Mouse (Mus musculus): ENCODE results near the gene Nacc2. TPM values are rescaled to one million over a fixed set of nuclear protein-coding genes. Genes with fewer than 3 reads are reported as not detected.

The Nacc2 gene
- polyA plus RNA-seq, 1 experiment from 2014 or later: 18.1 TPM

GRCm38 (mm10) chr2:26056226-26056625 lies 66.8 kb downstream of the Nacc2 start:
- H3K9ac ChIP-seq (ENCODE audit: low read depth, low read length): no peak overlapping the region
- H3K4me1 ChIP-seq (ENCODE audit: control insufficient read depth, insufficient read depth, low read length): peaks cover 9% of the 10 kb centered on the region
- H3K27ac ChIP-seq (ENCODE audit: low read length): no peak overlapping the region
- no peak overlapping the region for H3K4me2 ChIP-seq (ENCODE audit: low read length)
- H3K27me3 ChIP-seq (ENCODE audit: control insufficient read depth, insufficient read depth, low read depth, low read length): no peaks in the 10 kb centered on the region
- no peak for ATAC-seq
- peaks cover 4% of the 10 kb centered on the region for H3K36me3 ChIP-seq (ENCODE audit: control insufficient read depth, insufficient read depth, low read length)
- H3K4me3 ChIP-seq (ENCODE audit: low read depth, low read length): no peak overlapping the region
- WGBS: 73% methylated on average over 5 of the region's 5 CpGs
- H3K9me3 ChIP-seq (replicated peaks; ENCODE audit: control insufficient read depth, low read length, poor library complexity, severe bottlenecking): no peaks in the 10 kb centered on the region

- WGBS: 57% methylated on average over 2 of the region's 2 CpGs
- ATAC-seq: no peak
- Histone ChIP-seq H3K4me3 (ENCODE audit: low read depth, low read length) (no peak overlapping the region), H3K27me3 (ENCODE audit: control insufficient read depth, insufficient read depth, low read depth, low read length) (no peaks in the 10 kb centered on the region), H3K36me3 (ENCODE audit: control insufficient read depth, insufficient read depth, low read length) (peaks cover 4% of the 10 kb centered on the region), H3K4me1 (ENCODE audit: control insufficient read depth, insufficient read depth, low read length) (peaks cover 9% of the 10 kb centered on the region), H3K9me3 (replicated peaks; ENCODE audit: control insufficient read depth, low read length, poor library complexity, severe bottlenecking) (no peaks in the 10 kb centered on the region), H3K9ac (ENCODE audit: low read depth, low read length) (no peak overlapping the region), H3K27ac (ENCODE audit: low read length) (no peak overlapping the region), H3K4me2 (ENCODE audit: low read length) (no peak overlapping the region)
Measured at GRCm38 (mm10) chr2:26055747-26056102, 67.3 kb downstream of the Nacc2 start.

- no peak overlapping the region for H3K4me2 ChIP-seq (ENCODE audit: low read length)
- WGBS: 33% methylated on average over 8 of the region's 8 CpGs
Measured at GRCm38 (mm10) chr2:26055046-26055746, 67.8 kb downstream of the Nacc2 start.

GRCm38 (mm10) chr2:26052806-26053205 lies 70.2 kb downstream of the Nacc2 start:
- H3K36me3 ChIP-seq (ENCODE audit: control insufficient read depth, insufficient read depth, low read length): no peaks in the 10 kb centered on the region
- 49% methylated on average over 4 of the region's 4 CpGs for WGBS
- no peak for ATAC-seq
- H3K4me3 ChIP-seq (ENCODE audit: low read depth, low read length): no peak overlapping the region
- no peaks in the 10 kb centered on the region for H3K27me3 ChIP-seq (ENCODE audit: control insufficient read depth, insufficient read depth, low read depth, low read length)
- no peaks in the 10 kb centered on the region for H3K9me3 ChIP-seq (replicated peaks; ENCODE audit: control insufficient read depth, low read length, poor library complexity, severe bottlenecking)
- no peak overlapping the region for H3K27ac ChIP-seq (ENCODE audit: low read length)
- H3K4me1 ChIP-seq (ENCODE audit: control insufficient read depth, insufficient read depth, low read length): peaks cover 9% of the 10 kb centered on the region
- no peak overlapping the region for H3K4me2 ChIP-seq (ENCODE audit: low read length)
- no peak overlapping the region for H3K9ac ChIP-seq (ENCODE audit: low read depth, low read length)

More at GRCm38 (mm10) chr2:26055046-26055746, 67.8 kb downstream of the Nacc2 start:
- Histone ChIP-seq H3K4me3 (ENCODE audit: low read depth, low read length) (no peak overlapping the region), H3K4me1 (ENCODE audit: control insufficient read depth, insufficient read depth, low read length) (peaks cover 9% of the 10 kb centered on the region), H3K9ac (ENCODE audit: low read depth, low read length) (no peak overlapping the region), H3K36me3 (ENCODE audit: control insufficient read depth, insufficient read depth, low read length) (peaks cover 4% of the 10 kb centered on the region), H3K9me3 (replicated peaks; ENCODE audit: control insufficient read depth, low read length, poor library complexity, severe bottlenecking) (no peaks in the 10 kb centered on the region), H3K27ac (ENCODE audit: low read length) (no peak overlapping the region), H3K27me3 (ENCODE audit: control insufficient read depth, insufficient read depth, low read depth, low read length) (no peaks in the 10 kb centered on the region)
- ATAC-seq: peak; percentile 14; the same call in 1 of the 2 replicates

- H3K4me3 ChIP-seq (ENCODE audit: low read depth, low read length): no peak overlapping the region
- no peak overlapping the region for H3K4me2 ChIP-seq (ENCODE audit: low read length)
- H3K9me3 ChIP-seq (replicated peaks; ENCODE audit: control insufficient read depth, low read length, poor library complexity, severe bottlenecking): no peaks in the 10 kb centered on the region
- WGBS: 70% methylated on average over 5 of the region's 5 CpGs
- no peak overlapping the region for H3K9ac ChIP-seq (ENCODE audit: low read depth, low read length)
- no peaks in the 10 kb centered on the region for H3K27me3 ChIP-seq (ENCODE audit: control insufficient read depth, insufficient read depth, low read depth, low read length)
- H3K36me3 ChIP-seq (ENCODE audit: control insufficient read depth, insufficient read depth, low read length): no peaks in the 10 kb centered on the region
- no peak overlapping the region for H3K27ac ChIP-seq (ENCODE audit: low read length)
- no peaks in the 10 kb centered on the region for H3K4me1 ChIP-seq (ENCODE audit: control insufficient read depth, insufficient read depth, low read length)
- no peak for ATAC-seq
Measured at GRCm38 (mm10) chr2:26048816-26049215, 74.2 kb downstream of the Nacc2 start.

GRCm38 (mm10) chr2:26044216-26044615 lies 78.8 kb downstream of the Nacc2 start:
- no peak for ATAC-seq
- Histone ChIP-seq H3K4me1 (ENCODE audit: control insufficient read depth, insufficient read depth, low read length) (no peaks in the 10 kb centered on the region), H3K36me3 (ENCODE audit: control insufficient read depth, insufficient read depth, low read length) (no peaks in the 10 kb centered on the region), H3K27ac (ENCODE audit: low read length) (no peak overlapping the region), H3K9ac (ENCODE audit: low read depth, low read length) (no peak overlapping the region), H3K4me2 (ENCODE audit: low read length) (no peak overlapping the region), H3K9me3 (replicated peaks; ENCODE audit: control insufficient read depth, low read length, poor library complexity, severe bottlenecking) (no peaks in the 10 kb centered on the region), H3K27me3 (ENCODE audit: control insufficient read depth, insufficient read depth, low read depth, low read length) (no peaks in the 10 kb centered on the region), H3K4me3 (ENCODE audit: low read depth, low read length) (no peak overlapping the region)
- WGBS: 80% methylated on average over 9 of the region's 9 CpGs

- H3K4me1 ChIP-seq (ENCODE audit: control insufficient read depth, insufficient read depth, low read length): no peaks in the 10 kb centered on the region
- H3K27ac ChIP-seq (ENCODE audit: low read length): no peak overlapping the region
- H3K36me3 ChIP-seq (ENCODE audit: control insufficient read depth, insufficient read depth, low read length): no peaks in the 10 kb centered on the region
- WGBS: 84% methylated on average over 3 of the region's 3 CpGs
- H3K4me3 ChIP-seq (ENCODE audit: low read depth, low read length): no peak overlapping the region
- no peak overlapping the region for H3K4me2 ChIP-seq (ENCODE audit: low read length)
- ATAC-seq: no peak
- no peaks in the 10 kb centered on the region for H3K9me3 ChIP-seq (replicated peaks; ENCODE audit: control insufficient read depth, low read length, poor library complexity, severe bottlenecking)
- no peak overlapping the region for H3K9ac ChIP-seq (ENCODE audit: low read depth, low read length)
- no peaks in the 10 kb centered on the region for H3K27me3 ChIP-seq (ENCODE audit: control insufficient read depth, insufficient read depth, low read depth, low read length)
Measured at GRCm38 (mm10) chr2:26042603-26043002, 80.4 kb downstream of the Nacc2 start.

- Histone ChIP-seq H3K36me3 (ENCODE audit: control insufficient read depth, insufficient read depth, low read length) (no peaks in the 10 kb centered on the region), H3K27me3 (ENCODE audit: control insufficient read depth, insufficient read depth, low read depth, low read length) (no peaks in the 10 kb centered on the region), H3K4me3 (ENCODE audit: low read depth, low read length) (no peak overlapping the region), H3K9ac (ENCODE audit: low read depth, low read length) (no peak overlapping the region), H3K9me3 (replicated peaks; ENCODE audit: control insufficient read depth, low read length, poor library complexity, severe bottlenecking) (no peaks in the 10 kb centered on the region), H3K4me1 (ENCODE audit: control insufficient read depth, insufficient read depth, low read length) (no peaks in the 10 kb centered on the region), H3K4me2 (ENCODE audit: low read length) (no peak overlapping the region), H3K27ac (ENCODE audit: low read length) (no peak overlapping the region)
- ATAC-seq: no peak
- 61% methylated on average over 14 of the region's 14 CpGs for WGBS
Measured at GRCm38 (mm10) chr2:26041163-26041810, 81.7 kb downstream of the Nacc2 start.

- Histone ChIP-seq H3K27me3 (ENCODE audit: control insufficient read depth, insufficient read depth, low read depth, low read length) (no peaks in the 10 kb centered on the region), H3K9ac (ENCODE audit: low read depth, low read length) (no peak overlapping the region), H3K36me3 (ENCODE audit: control insufficient read depth, insufficient read depth, low read length) (no peaks in the 10 kb centered on the region), H3K4me2 (ENCODE audit: low read length) (no peak overlapping the region), H3K27ac (ENCODE audit: low read length) (no peak overlapping the region), H3K4me1 (ENCODE audit: control insufficient read depth, insufficient read depth, low read length) (no peaks in the 10 kb centered on the region), H3K9me3 (replicated peaks; ENCODE audit: control insufficient read depth, low read length, poor library complexity, severe bottlenecking) (no peaks in the 10 kb centered on the region), H3K4me3 (ENCODE audit: low read depth, low read length) (no peak overlapping the region)
- no peak for ATAC-seq
- WGBS: 59% methylated on average over 14 of the region's 14 CpGs
Measured at GRCm38 (mm10) chr2:26039951-26040350, 83.1 kb downstream of the Nacc2 start.
